Mouse (Mus musculus) G1E (cell line): Measurements from ENCODE around the gene Anxa1. TPM values are rescaled to one million over a fixed set of nuclear protein-coding genes. Genes with fewer than 3 reads are reported as not detected.

Experiments
- ATAC-seq: 2 replicates; pipeline ENCODE4 v1.8.0; 2016; ENCODE audit warnings: mild to moderate bottlenecking; ENCODE audit not compliant: insufficient number of reproducible peaks, poor library complexity, low FRiP score, severe bottlenecking; ENCODE audit errors: extremely low read depth
- DNase-seq: peaks from one replicate; pipeline ENCODE4 v3.0.0; 2012; ENCODE audit warnings: low spot score
- H3K27me3 ChIP-seq: 2 replicates; pipeline ENCODE4 v1.6.1; 2012; ENCODE audit warnings: mild to moderate bottlenecking, low read length, inconsistent platforms; ENCODE audit not compliant: insufficient read depth
- H3K36me3 ChIP-seq: replicated peaks from 2 replicates; pipeline ENCODE3; 2012; ENCODE audit warnings: mild to moderate bottlenecking, inconsistent platforms
- H3K4me1 ChIP-seq: 2 replicates; pipeline ENCODE4 v1.6.1; 2012; ENCODE audit warnings: low read depth, low read length, inconsistent platforms, mixed read lengths; ENCODE audit not compliant: insufficient read depth
- H3K4me3 ChIP-seq: 2 replicates; pipeline ENCODE4 v1.5.1; 2012; ENCODE audit warnings: low read depth, mild to moderate bottlenecking, inconsistent platforms, low read length, moderate library complexity, mixed read lengths
- H3K9me3 ChIP-seq: replicated peaks from 2 replicates; pipeline ENCODE4 v1.6.1; 2012; ENCODE audit warnings: inconsistent platforms
- CTCF ChIP-seq: IDR thresholded peaks from 2 replicates; pipeline ENCODE4 v1.5.1; 2012; ENCODE audit warnings: low read depth, low read length, inconsistent platforms, mixed read lengths
- GATA1 ChIP-seq: IDR thresholded peaks from 2 replicates; pipeline ENCODE4 v1.6.1; 2012; ENCODE audit warnings: borderline replicate concordance, low read length, inconsistent platforms, mixed read lengths
- GATA2 ChIP-seq: IDR thresholded peaks from 2 replicates; pipeline ENCODE4 v1.6.1; 2012; ENCODE audit warnings: low read depth, low read length, inconsistent platforms, borderline replicate concordance
- POLR2AphosphoS5 ChIP-seq: IDR thresholded peaks from 2 replicates; pipeline ENCODE4 v1.6.1; 2012; ENCODE audit warnings: low read depth, low read length, inconsistent platforms; ENCODE audit not compliant: insufficient replicate concordance
- TAL1 ChIP-seq: conservative IDR thresholded peaks from 2 replicates; pipeline ENCODE4 v1.6.1; 2012; ENCODE audit warnings: low read depth, low read length, inconsistent platforms, mixed read lengths
- polyA plus RNA-seq: library from polyadenylated mRNA; stranded (reverse); fragments of >175 nt; gene quantifications from 2 replicates; pipeline ENCODE4 v1.2.3, GENCODE M21; 2012
- total RNA-seq, 2 experiments: library from RNA; stranded (forward) in 1 of 2; stranded (reverse) in 1 of 2; fragments of 200-1000 nt in 1 of 2; fragments of >200 nt in 1 of 2; fragmentation: Nextera tagmentation in 1 of 2; gene quantifications; 2 replicates each; pipeline ENCODE4 v1.2.3; 2014 to 2017

Gene Anxa1
- total RNA-seq (2014; fragmentation: Nextera tagmentation) (3.4 TPM in 1 of 2 replicates, not detected in the other), total RNA-seq (2017) (4.8 and 7.8 TPM in 2 replicates), polyA plus RNA-seq (not detected in 2 replicates)

DNA sequence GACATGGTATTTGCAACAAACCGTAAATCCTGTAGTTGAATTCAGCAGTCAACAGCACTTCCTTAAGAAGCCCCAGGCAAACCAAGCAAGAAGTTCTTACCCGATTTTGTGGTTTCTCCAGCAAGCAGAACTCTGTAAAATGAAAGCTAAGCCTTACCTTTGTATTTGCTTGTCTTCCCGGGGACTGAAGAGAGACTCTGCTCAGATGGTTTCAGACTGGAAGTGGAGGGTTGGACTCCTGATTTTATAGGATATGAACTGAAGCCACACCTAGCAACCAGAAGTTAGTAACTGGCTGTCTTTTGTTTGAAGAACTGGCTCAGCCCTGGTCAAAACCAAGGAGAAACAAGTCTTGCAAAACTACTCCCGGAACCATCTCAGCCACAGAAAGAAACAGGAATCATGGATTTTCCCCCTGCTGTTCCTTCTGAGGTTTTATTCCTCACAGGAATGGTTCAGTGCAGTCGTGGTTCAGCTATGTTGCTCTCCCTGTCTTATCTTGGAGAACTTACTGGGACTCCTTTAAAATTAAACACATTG, at the start of gene Anxa1:
Gene Anxa1, minus strand, starts transcription at position 490 of the 540 bp plus-strand sequence.
- Histone ChIP-seq H3K27me3 (no peaks in the 10 kb centered on the region), H3K4me3 (no peak within 1 kb of the TSS), H3K36me3 (no peaks in the 10 kb centered on the region), H3K4me1 (no peaks in the 10 kb centered on the region), H3K9me3 (no peaks in the 10 kb centered on the region)
- TF ChIP-seq TAL1 (no peak), GATA2 (no peak), CTCF (no peak), GATA1 (no peak), POLR2AphosphoS5 (no peak)
- ATAC-seq, result no peak
- no peak for DNase-seq

DNA sequence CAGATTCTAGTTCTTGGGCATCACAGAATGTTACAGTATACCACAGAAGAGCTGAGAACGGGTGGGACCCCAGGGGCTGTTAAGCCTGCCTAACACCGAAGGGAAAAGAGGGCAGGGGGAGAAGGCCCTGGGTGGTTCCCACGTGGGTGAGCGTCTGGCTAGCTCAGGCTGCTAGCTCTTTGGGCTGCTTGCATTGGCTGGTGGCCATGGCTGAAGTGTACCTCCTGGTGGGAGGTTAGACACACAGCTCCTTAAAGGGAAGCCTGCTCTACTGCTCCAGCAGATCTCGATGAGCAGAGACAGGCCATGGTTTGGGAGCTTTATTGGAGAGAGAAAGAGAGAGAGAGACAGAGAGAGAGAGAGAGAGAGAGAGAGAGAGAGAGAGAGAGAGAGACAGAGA, 46.3 kb upstream of the Anxa1 start:
- no peak overlapping the region for H3K4me3 ChIP-seq
- DNase-seq (no peak), ATAC-seq (no peak)
- no peaks in the 10 kb centered on the region for H3K36me3 ChIP-seq
- H3K27me3 ChIP-seq, result no peaks in the 10 kb centered on the region
- H3K9me3 ChIP-seq, result no peaks in the 10 kb centered on the region
- H3K4me1 ChIP-seq, result no peaks in the 10 kb centered on the region
- no peak for TF ChIP-seq POLR2AphosphoS5
- TF ChIP-seq GATA1, result no peak
- TF ChIP-seq CTCF, result no peak

DNA sequence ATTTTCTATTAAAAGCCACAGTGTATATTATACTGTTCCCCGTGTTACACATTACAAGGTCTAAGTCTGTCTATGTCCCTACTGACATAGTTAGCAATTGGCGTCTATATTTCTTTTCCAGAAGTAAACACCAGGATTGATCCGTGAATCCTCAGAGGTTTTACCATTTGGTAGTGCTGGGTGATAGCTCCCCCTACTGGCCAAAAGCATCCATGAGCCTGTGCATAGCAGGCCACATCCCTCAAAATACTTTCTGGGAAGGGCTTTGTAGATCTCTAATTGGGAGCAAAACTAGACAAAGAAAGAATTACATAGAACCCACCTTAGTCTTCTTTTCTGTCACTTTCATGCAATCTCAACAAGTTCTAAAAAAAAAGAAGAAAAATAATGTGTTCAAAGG, 43.8 kb upstream of the Anxa1 start:
- Histone ChIP-seq H3K9me3 (no peaks in the 10 kb centered on the region), H3K4me1 (no peaks in the 10 kb centered on the region), H3K4me3 (no peak overlapping the region), H3K36me3 (no peaks in the 10 kb centered on the region), H3K27me3 (no peaks in the 10 kb centered on the region)
- TF ChIP-seq POLR2AphosphoS5 (no peak), CTCF (peak; percentile 50)
- no peak for ATAC-seq
- no peak for DNase-seq

DNA sequence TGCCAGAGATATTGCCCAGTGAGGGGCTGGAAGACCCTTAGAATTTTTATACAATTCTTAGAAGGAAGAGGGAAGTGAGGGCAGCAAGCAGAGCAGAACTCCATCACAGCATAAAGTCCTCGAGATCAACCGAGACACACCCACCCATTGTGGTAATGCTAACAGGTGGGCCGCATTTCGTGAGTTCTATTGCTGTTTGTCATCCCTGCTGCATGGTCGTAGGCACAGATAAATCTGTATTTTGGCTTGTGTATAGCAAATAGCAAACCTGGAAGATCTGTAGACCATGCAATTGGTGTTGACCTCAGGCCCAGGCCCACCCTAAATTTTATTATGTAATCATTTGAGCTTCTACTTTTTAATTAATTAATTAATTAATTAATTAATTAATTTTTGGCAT, 43.2 kb upstream of the Anxa1 start:
- no peak for TF ChIP-seq GATA1
- no peak for TF ChIP-seq GATA2
- TF ChIP-seq CTCF, result no peak
- no peak for TF ChIP-seq POLR2AphosphoS5
- no peak for TF ChIP-seq TAL1
- no peaks in the 10 kb centered on the region for H3K27me3 ChIP-seq
- DNase-seq (no peak), ATAC-seq (no peak)
- H3K9me3 ChIP-seq, result no peaks in the 10 kb centered on the region
- no peaks in the 10 kb centered on the region for H3K36me3 ChIP-seq
- H3K4me3 ChIP-seq, result no peak overlapping the region
- H3K4me1 ChIP-seq, result no peaks in the 10 kb centered on the region

DNA sequence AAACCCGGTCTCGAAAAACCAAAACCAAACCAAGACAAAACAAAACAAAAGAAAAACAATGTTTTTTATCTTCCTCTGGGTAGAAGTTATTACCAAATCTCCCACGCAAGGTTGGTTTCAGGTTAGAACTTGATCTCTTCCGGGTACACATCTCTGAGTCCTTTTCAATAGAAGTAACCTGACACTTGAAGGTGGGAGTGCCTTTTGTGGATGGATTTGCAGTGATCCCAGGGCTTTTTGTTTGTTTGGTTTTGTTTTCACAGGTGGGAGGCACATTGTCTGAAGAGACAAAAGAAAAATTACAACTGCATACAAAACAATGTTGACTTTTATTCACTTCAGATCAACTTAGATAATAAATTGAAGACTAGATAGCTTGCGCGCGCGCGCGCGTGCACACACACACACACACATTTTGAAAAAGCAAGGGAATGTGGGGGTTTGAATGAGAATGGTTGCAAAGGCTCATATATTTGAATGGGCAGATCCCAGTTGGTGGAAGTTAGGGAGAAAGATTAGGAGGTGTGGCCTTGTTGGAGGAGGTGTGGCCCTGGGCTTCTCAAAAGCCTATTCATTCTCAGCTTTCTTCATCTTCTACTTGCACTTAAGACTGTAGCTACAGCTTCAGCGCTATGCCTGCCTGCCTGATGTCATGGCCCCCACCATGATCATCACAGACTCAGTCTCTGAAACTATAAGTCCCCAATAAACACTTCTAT, 35.9 kb upstream of the Anxa1 start:
- Histone ChIP-seq H3K36me3 (no peaks in the 10 kb centered on the region), H3K4me3 (no peak overlapping the region), H3K27me3 (no peaks in the 10 kb centered on the region), H3K4me1 (no peaks in the 10 kb centered on the region), H3K9me3 (no peaks in the 10 kb centered on the region)
- no peak for TF ChIP-seq POLR2AphosphoS5
- DNase-seq (no peak), ATAC-seq (no peak)

DNA sequence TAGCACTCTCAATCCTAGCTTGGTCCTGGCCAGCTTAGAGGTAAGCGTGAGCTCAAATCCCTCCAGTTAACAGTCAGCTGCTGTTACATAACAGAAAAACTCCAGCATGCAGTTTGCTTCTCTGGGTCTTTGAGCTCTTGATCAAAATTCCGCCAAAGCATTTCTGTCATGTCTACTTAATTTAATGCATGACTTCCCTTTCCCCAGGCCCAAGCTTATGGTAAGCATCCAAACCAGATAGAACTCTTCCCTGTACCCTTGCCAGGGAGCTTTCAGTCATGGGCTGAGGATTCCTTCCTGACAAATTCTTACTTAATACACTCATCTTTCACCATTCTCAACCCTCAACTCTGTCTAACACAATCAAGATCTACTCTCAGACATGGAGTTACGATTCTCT, 20.5 kb upstream of the Anxa1 start:
- no peak for TF ChIP-seq POLR2AphosphoS5
- TF ChIP-seq CTCF, result no peak
- no peak for TF ChIP-seq GATA2
- TF ChIP-seq GATA1, result no peak
- TF ChIP-seq TAL1, result no peak
- DNase-seq (no peak), ATAC-seq (no peak)
- Histone ChIP-seq H3K36me3 (no peaks in the 10 kb centered on the region), H3K9me3 (no peaks in the 10 kb centered on the region), H3K27me3 (no peaks in the 10 kb centered on the region), H3K4me3 (no peak overlapping the region), H3K4me1 (no peaks in the 10 kb centered on the region)
